Mouse (Mus musculus): ENCODE measurements around the gene Cyp20a1. TPM values are rescaled to one million over a fixed set of nuclear protein-coding genes. Genes with fewer than 3 reads are reported as not detected.

The Cyp20a1 gene
- polyA plus RNA-seq (2017; shearing (Covaris generic)) = 10 to 100 TPM; 11.8 to 15.8 TPM

GRCm38 (mm10) chr1:60342808-60343629 is at the start of gene Cyp20a1:
Cyp20a1 (plus strand) TSS chr1:60343323.

GRCm38 (mm10) chr1:60409168-60409828 is 66.2 kb downstream of the Cyp20a1 start, which contains the start of gene Abi2:
Abi2 (plus strand) TSS chr1:60409619.

Other genes with a start within 250 kb of the Cyp20a1 start
- 10 to 100 TPM in 1 of 2 experiments, 1 to 10 TPM in 1; 3.6 to 10.3 TPM for gene Carf, start 245.1 kb upstream of the Cyp20a1 start, polyA plus RNA-seq (2017; shearing (Covaris generic))
- 10 to 100 TPM; 29.8 to 49.9 TPM for gene Wdr12, start 244.7 kb upstream of the Cyp20a1 start, polyA plus RNA-seq (2017; shearing (Covaris generic))
- 10 to 100 TPM in 1 of 2 experiments, 1 to 10 TPM in 1; 9.7 to 11.9 TPM for gene Nbeal1, start 162.7 kb upstream of the Cyp20a1 start, polyA plus RNA-seq (2017; shearing (Covaris generic))
- 10 to 100 TPM; 16.7 to 20.1 TPM for gene Abi2, start 66.3 kb downstream of the Cyp20a1 start, polyA plus RNA-seq (2017; shearing (Covaris generic))
- 1 to 10 TPM; 6.9 to 8.5 TPM for gene Raph1, start 223.8 kb downstream of the Cyp20a1 start, polyA plus RNA-seq (2017; shearing (Covaris generic))

All from inflammation-experienced regulatory T-cells (primary cell).